Mouse (Mus musculus) leukemia stem cell, adult 10-12 weeks (primary cell): Measurements from ENCODE around the gene Olfr168. TPM values are rescaled to one million over a fixed set of nuclear protein-coding genes. Genes with fewer than 3 reads are reported as not detected.

Source experiments
- polyA plus RNA-seq: library from polyadenylated mRNA; stranded (reverse); fragments of >175 nt; gene quantifications from 2 replicates; pipeline ENCODE4 v1.2.3, GENCODE M21; 2012; ENCODE audit warnings: low replicate concordance

The Olfr168 gene
- not detected in 2 replicates for polyA plus RNA-seq

DNA sequence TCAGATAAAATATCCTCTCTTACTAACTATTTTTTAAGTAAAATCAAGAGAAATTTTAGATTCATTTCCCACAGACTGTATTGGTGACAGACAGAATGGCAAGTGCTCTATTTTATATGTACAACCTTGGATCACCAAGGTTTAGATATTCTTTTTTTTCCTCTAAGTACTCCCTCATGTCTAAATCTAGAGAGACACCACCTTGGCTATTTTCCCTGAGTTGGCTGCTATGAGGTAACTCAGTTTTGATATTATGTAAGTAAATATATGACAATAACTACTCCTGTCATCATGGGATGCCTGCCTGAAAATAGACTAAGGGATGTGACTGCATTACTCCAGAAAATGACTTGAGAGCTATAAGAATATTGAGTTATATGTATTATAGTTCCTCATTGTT is at the start of gene Olfr168:
TSS of gene Olfr168 (minus strand) at position 101 of the 400 bp plus-strand sequence.

DNA sequence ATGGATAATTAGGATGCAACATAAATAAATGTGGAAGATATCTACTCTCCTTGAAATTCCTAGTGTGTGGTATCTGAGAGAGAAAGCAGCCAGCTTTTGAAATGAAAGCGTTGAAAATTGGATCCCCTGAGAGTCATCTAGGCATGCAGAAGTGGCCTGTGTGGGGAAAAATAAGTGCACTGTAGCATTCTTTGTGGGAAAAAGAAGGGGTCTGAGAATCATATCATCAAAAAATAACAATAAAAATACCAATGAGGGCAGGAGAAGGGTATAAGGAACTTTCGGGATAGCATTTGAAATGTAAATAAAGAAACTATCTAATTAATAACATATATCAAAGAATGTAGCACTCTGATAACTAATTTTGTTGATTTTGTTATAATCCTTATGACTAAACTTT is 36.4 kb upstream of the Olfr168 start, which contains the start of gene Olfr169:
TSS of gene Olfr169 (minus strand) at position 101 of the 400 bp plus-strand sequence.

GRCm38 (mm10) chr16:19522166-19522565 is 13.2 kb downstream of the Olfr168 start, which contains the start of gene Olfr167:
Gene Olfr167 (minus strand): TSS chr16:19522266.

DNA sequence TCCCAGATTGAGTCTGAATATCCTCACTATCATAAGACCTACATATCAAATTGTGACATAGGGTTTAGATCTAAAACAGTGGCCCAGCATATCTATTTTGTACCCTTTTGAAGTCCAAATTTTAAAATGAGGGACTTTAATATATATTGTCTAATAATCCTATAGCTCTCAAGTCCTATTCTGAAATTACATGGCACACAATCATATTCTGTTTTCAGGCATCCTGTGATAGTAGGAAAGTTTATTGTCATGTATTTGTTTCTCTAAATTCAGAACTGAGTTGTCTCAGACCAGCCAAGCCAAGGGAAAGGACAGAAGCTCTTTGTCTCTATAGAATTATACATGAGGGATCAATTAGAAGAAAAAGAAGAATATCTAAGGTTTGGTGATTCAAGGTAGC is 52.0 kb downstream of the Olfr168 start, which contains the start of gene Olfr166:
TSS of gene Olfr166 (plus strand) at position 301 of the 400 bp plus-strand sequence.

Other genes starting within 250 kb of the Olfr168 start
- gene Olfr164, start 221.5 kb downstream of the Olfr168 start, polyA plus RNA-seq = not detected in 2 replicates
- not detected in 2 replicates for gene Olfr165, start 112.4 kb downstream of the Olfr168 start, polyA plus RNA-seq
- gene Olfr166, start 51.9 kb downstream of the Olfr168 start, polyA plus RNA-seq = not detected in 2 replicates
- gene Olfr167, start 13.3 kb downstream of the Olfr168 start, polyA plus RNA-seq = 0.02 TPM in 1 of 2 replicates, not detected in the other
- gene Olfr169, start 36.3 kb upstream of the Olfr168 start, polyA plus RNA-seq = not detected in 2 replicates
- gene Olfr170, start 76.3 kb upstream of the Olfr168 start, polyA plus RNA-seq = not detected in 2 replicates
- not detected in 2 replicates for gene Olfr171, start 94.4 kb upstream of the Olfr168 start, polyA plus RNA-seq
- 0.05 and 0.07 TPM in 2 replicates for gene Lamp3, start 170.8 kb upstream of the Olfr168 start, polyA plus RNA-seq
- 2.0 and 3.1 TPM in 2 replicates for gene B3gnt5, start 224.7 kb upstream of the Olfr168 start, polyA plus RNA-seq